Mouse (Mus musculus) R1 (cell line): ENCODE results near the gene Gm20388.

Experiments
- DNase-seq: peaks from one replicate; pipeline ENCODE4 v3.0.0-alpha.2; 2018; ENCODE audit warnings: low read depth, low spot score

Gene Gm20388

DNA sequence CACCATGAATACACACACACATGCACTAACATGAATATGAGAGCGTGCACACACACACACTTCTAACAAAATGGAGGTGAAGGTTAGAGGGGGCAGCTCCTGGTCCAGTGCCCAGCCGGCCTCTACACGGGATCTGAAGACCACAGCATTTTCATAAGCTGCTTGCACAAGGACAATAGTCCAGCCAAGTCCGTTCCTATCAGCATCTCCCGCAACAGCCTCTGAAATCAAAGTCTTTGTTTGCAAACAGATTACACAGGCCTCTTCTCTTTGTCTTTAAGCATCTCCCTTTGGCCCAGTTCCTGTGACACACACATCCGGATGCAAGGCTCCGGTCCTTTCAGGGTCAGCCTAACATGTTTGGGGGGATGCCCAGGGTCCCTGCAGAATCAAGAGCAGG is 1958.3 kb downstream of the Gm20388 start:
- DNase-seq: no peak

DNA sequence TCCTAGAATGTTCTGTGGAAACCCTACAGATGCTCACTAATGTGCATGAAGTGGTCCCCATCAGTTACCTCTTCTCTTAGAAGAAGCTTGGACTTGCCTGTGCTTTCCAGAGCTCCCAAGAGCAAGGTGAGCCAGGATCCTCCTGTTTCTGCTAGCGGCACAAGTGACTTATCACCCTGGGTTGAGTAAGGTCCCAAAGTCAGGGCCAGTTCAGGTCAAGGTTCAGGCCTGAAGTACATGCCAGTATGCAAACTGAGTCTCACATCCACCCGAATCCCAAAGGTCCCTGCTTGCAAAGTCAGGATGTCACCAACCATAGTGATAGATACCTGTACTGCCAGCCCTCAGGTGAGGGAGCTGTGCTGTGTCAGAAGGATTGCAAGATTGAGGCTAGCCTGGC is 1959.5 kb downstream of the Gm20388 start:
- no peak for DNase-seq

DNA sequence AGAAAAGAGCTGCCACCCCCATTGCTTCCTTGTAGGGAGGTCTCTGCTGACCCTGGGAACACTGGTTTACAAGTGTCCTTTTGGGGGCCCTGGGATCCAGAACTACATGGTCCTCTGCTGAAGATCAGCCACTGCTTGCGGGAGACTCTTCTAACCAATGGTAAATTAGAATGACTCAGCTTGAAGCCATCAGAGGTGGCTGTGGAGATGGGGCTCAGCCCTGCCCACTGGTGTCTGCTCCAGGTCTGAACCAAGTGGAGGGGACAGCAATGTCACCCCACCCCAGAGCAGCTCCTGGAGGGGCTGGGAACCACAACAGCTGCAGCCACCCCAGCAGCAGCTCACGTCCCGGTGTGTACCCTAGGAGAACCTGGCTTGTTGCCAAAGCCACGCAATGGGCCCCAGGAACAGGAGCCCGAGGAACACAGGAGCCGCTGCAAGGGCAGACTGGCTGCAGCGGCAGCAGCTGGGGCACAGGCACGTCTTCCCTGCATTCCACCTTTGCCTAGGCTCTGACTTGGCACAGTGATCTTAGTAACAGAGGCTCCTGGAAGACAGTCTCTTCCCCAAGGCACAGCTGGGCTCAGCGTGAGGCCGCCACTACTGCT is 1961.3 kb downstream of the Gm20388 start:
- no peak for DNase-seq

DNA sequence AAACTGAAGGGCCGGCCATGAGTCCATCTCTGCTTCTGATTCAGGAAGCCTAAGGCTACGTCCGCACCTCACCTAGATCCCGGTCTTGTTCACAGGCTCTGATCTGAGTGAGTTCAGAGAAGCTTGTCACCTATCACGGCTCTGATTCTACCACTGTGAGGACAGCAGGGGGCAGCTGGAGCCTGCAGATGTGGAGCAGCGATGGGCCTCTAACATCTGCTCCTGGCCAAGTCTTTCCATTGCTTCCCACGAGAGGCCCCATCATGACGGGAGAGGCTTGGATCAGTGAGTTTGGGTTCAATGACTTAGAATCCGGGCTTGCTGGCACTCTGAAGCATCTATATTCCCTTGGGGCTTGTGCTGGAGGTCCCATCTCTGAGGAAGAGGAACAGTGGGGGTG is 1963.4 kb downstream of the Gm20388 start:
- DNase-seq: peak; percentile 53

GRCm38 (mm10) chr8:121875045-121875444 is 1964.4 kb downstream of the Gm20388 start:
- no peak for DNase-seq

DNA sequence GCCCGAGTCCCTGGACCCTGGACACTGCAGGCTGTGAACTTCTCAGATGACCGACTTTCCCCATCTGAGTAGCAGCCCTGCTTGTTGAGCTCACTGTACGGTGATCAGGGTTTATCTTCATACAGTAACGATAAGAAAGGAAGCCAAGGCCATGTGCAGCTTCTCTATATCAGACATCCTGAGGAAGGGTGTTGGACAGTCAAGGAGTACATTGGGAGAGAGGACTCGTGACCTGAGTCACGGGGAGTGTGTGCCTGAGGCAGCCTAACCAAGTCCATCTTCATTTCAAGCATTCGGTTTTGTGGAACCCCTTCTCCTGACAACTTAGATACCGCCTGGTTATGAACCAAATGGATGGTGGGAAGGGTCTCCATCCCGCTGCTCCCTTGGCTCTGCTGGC is 1964.9 kb downstream of the Gm20388 start:
- DNase-seq: no peak

- no peak for DNase-seq
Observed at GRCm38 (mm10) chr8:121877212-121877611, 1966.6 kb downstream of the Gm20388 start.

GRCm38 (mm10) chr8:121877828-121878480 is 1967.3 kb downstream of the Gm20388 start:
- no peak for DNase-seq

- DNase-seq: no peak
Observed at GRCm38 (mm10) chr8:121879712-121880111, 1969.1 kb downstream of the Gm20388 start.

- peak; percentile 62 for DNase-seq
Observed at GRCm38 (mm10) chr8:121880818-121881217, 1970.2 kb downstream of the Gm20388 start.

DNA sequence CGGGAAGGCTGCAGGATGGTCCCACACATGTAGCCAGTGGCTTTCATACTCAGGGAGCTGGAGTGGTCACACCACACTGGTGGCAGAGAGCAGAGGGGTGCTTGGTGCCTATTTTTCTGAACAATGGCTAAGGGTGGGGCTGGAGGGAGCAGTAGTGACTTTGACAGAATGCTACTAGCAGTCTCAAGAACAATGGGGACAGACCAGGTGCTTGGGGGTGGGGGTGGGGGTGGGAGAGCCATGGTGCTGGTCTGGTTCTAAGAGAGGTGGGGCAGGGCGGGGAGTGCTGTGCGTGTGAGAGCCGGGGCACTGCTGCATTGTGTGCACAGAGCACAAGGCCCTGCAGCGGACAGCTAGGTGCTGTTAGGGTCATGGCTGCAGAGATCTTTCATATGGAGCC is 1971.3 kb downstream of the Gm20388 start:
- DNase-seq: peak; percentile 85

- no peak for DNase-seq
Observed at GRCm38 (mm10) chr8:121884181-121884580, 1973.5 kb downstream of the Gm20388 start.

GRCm38 (mm10) chr8:121885001-121885400 is 1974.4 kb downstream of the Gm20388 start:
- no peak for DNase-seq

DNA sequence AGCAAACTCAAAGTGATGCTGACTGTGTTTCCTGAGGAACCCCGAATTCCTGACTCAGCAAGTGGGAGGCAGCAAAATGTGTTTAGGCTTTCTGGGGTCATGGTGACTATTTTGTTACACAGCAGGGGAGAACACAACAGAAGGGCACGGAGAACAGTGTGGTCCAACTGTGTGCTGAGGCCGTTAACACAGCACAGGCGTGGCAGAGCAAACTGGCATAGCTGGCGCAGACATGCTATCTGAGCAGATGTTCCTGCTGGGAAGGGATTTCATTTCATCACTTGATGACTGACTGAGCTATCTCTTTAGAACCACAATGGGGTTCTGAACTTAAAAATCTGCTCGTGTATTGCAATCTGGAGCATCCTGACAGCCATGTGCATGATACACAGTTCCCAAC is 1974.8 kb downstream of the Gm20388 start:
- DNase-seq: no peak

DNA sequence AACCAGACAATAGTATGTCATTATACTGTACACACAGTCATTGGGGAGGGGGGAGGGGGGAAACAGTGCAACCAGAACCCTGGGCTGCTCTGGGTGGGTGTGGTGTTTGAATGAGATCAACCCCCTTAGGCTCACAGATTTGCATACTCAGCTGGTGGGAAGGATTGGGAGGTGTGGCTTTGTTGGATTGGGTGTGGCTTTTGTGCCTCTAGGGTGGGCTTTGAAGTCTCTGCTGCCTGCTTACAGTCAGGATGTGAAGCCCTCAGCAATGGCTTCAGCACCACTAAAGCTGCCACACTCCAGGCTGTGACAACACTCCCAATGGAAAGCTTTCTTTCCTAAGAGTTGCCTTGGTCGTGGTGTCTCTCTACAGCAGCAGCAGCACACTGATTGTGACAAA is 1976.9 kb downstream of the Gm20388 start:
- peak; percentile 88 for DNase-seq

GRCm38 (mm10) chr8:121889317-121889716 is 1978.7 kb downstream of the Gm20388 start:
- DNase-seq: no peak

DNA sequence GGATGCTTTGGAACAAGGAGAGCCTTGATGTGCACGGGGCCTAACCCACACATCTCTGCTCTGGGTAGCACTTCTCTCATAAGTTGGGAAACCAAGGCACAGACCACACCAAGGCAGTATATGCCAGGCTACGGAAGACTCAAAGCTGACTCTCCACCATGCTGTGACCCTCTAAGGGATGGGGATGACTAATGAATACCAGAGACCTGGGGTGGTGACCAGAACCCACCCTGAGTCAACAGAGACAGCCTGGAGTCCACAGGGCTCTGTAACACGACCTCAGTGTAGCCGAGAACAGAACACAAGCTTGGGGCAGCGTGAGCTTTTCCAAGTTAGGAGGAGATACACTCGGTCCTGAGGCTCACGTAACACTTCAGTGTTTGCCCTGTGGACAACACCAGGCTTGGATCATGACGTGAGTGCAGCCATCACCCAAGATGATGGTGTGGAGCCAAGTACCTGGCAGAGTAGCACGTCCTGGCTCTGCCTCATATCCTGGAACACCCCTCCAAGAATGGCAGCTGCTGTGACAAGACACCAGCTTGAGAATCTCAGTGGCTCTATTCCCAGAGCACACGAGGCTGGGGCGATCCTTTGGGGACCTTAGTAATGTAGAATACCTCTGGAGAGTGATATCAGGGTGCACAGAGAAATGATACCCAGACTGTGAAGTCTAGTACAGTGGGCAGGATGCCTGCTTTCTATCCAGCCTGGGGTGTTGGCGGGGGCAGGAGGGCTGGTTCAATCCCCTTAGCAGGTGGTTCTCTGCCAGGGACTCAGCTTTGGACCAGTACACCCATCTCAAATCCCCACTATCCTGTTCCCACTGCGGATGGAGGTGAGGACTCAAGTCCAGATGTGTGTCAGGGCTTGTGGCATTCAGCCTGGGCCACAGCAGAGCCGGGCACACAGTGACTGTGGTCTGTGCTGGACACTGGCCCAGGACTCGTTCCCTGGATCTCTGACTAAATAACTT is 1979.5 kb downstream of the Gm20388 start:
- DNase-seq: no peak

DNA sequence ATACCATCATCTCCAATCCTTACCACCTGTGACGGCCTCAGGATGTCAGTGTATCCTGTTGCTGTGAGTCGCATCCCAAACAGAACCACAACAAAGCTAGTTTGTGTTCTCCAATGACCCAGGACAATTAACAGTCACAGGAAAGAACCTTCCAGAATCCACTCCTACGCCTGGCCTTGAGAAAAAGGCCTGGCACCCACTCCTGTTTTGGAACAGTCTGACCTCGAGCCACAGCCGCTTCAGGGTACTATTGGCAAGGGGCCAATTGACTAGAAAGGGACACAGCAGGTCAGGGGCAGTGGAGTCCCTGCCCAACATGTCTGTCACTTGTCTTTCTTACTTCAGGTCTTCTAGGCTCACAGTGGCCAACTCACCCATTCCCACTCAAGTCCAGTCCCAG is 1982.2 kb downstream of the Gm20388 start:
- DNase-seq: no peak

DNA sequence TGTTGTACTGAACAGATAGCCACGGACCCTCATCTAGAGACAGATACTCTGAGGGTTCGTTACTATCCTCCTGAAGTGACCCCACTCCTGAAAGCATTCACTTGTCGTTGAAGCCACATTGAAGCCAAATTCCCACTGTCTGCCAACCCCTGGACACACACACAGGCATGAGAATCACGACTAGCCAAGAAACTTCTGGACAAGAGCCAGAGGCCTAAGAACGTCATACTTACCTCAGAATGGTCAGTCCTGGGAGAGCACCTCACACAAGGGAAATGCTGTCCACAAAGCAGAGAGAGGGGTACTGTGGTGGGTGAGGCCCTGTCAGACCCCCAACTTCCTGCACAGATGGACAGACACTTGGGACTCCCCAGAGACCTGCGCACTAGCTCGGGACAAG is 1985.3 kb downstream of the Gm20388 start:
- DNase-seq: no peak

- DNase-seq: no peak
Observed at GRCm38 (mm10) chr8:121896476-121897145, 1986.0 kb downstream of the Gm20388 start.

DNA sequence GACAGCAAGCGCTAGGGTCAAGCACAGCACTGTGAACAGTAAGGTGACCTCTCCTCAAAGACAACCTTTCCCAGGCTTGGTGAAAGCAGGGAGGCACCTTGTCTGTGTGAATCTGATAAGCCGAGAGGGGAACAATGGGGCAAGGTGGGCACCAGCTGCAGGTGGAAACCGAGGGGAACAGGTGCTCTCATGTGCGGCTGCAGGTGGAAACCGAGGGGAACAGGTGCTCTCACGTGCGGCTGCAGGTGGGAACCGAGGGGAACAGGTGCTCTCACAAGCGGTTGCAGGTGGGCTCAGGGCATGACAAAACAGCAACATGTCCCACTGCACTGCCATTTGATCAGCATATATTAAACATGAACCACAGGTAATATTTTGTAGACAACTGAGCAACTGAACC is 1986.6 kb downstream of the Gm20388 start:
- no peak for DNase-seq

DNA sequence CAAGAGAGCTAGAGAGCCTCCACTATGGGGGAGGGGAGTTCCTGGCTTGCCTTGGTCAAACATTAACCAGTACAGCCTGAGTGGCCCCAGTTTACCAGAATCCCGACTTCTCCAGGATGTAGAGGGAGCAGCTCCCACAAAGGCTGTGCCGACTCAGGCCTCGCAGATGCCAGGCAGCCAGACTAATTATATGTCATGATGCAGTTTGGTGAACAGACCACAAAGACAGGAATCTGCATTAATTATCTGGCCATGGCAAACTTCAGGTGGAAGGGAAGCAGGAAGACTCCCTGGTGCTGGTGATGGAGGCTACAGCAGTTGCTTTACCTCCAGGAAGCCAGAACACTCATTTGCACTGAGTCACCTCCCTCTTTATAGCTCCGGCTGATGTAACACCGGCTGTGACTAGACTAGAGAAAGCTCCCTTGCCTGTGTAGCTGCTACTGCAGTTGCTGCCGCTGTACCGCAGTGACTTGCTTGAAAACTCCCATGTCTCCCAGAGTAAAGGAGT is 1987.3 kb downstream of the Gm20388 start:
- DNase-seq: peak; percentile 56
